Mouse (Mus musculus) right cerebral cortex, postnatal 10 days (tissue): ENCODE results near the gene Supt16.

Source experiments
- DNase-seq, 2 experiments: peaks; one replicate each; pipeline ENCODE4 v3.0.0; 2021; ENCODE audit warnings: low spot score in 2 of 2

Gene Supt16

DNA sequence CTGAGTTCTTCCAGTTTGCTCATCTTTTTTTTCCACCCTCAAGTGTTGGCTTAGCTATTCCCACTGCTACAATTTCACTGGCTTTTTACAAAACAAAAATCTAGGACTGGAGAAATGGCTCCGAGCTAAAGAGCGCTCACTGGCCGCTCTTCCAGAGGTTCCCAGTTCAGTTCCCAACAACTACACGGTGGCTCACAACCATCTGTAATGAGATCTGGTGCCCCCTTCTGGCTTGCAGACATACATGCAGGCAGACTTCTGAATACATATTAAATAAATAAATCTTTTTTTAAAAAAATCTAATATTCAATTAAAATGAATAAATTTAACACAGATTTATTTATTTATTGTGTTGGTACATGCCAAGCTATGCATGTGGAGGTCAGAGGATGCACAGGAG, 50.7 kb downstream of the Supt16 start:
- DNase-seq = no peak

DNA sequence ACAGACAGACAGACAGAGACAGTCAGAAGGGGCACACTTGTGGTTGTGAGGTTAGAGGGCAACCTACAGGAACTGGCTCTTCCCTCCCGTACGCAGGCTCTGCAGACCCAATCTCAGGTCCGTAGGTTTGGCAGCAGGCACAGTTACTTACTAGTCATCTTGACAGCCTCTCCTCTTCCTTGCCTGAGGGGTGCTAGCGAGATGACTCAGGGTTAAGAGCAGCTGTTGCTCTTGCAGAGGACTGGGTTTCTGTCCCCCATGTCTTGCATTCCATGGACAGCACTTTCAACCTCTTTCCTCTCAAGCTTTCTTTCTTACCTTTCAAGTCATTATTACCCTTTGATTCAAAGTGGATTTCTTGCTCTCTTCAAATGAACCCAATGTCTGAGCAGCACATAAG, 53.1 kb downstream of the Supt16 start:
- DNase-seq = no peak

DNA sequence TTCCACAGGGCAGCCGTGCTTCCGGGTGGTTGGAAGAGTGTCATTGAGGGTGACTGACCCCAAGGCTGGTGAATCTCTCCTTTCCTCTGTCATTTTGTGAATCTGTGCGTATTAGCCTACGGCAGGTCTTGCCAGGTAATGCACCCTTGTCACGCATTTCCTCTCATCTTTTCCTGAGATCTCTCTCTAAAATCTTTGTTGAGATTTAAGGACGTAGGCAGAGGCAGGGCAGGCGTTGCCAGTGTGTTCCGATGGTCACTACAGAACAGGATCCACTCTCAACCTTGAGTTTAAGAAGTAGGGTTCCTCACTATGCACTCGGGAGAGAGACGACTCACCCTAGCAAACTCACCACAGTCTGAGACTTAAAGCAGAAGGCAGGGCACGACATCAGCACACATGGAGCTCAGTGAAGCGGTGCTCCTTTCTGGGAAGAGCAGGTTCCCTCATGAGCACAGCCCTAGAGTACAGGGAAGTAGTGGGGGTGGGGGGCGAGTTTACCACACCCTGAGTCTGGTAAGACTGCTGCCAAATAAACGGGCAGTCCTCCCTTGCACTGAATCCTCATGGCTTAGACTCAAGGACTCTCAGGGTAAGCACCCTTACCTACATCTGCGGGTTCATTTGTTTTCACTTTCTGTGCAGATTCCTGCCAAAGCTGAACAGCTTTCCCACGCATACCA, 55.6 kb downstream of the Supt16 start:
- DNase-seq = no peak

- no peak for DNase-seq
These were observed 56.4 kb downstream of the Supt16 start for GRCm38 (mm10) chr14:52140577-52141444.

DNA sequence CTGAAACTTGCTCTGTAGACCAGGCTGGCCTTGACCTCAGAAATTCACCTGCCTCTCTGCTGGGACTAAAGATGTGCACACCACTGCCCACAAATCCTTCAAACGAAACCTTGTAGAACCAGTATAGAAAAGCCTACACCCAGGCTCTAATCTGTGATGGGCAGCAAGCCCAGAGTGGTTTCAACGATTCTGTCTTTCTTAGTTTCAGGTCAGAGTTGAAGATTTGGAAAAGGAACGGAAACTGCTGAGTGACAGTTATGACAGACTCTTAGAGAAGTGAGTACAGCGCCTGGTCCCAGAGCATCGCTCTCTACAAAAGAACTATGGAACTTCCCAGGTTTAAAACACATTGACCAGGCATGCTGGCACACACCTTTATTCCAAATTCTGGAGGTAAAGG, 63.6 kb downstream of the Supt16 start:
- no peak for DNase-seq

- no peak for DNase-seq
These were observed 72.6 kb downstream of the Supt16 start for GRCm38 (mm10) chr14:52124636-52125035.

- peak; percentile 66 to 77 for DNase-seq
These were observed 73.3 kb downstream of the Supt16 start for GRCm38 (mm10) chr14:52123918-52124317.

DNA sequence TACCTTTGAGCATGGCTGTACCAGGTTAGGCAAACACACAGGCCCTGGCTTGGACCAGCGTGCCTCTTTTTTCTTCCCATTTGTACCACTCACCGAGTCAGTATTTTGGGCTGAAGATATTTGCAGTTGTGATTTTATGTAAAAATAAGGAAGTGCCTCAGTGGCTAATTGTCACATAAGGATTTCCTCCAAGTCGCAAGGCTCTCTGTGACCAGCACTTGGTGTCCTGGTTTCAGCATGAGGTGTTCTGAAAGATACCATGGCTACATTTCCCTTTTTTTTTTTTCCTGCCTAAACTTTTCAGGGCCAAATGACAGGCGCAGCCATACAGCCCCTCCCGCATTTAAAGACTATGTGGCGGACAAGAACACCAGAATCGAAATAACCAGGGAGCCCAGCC, 77.0 kb downstream of the Supt16 start:
- DNase-seq = no peak

GRCm38 (mm10) chr14:52118823-52119608, 78.2 kb downstream of the Supt16 start:
- peak; percentile 60 to 64 for DNase-seq

DNA sequence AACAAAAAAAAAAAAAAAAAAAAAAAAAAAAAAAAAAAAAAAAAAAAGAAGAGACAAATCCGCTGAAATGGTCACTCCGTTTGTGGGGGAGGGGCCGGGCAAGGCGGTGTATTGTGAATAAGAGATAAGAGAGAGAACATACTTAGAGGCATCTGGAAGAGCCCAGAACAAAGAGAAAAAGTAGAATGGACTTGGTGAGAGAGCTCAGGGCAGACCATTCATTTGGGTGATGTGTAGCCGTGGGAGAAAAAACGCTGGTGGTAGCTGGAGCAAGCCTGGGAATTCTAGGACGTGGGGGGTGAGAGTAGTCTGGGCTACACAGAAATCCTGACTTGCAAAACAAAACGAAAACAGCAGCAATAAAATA, 78.8 kb downstream of the Supt16 start:
- no peak for DNase-seq

GRCm38 (mm10) chr14:52117241-52117640, 80.0 kb downstream of the Supt16 start:
- DNase-seq = no peak

DNA sequence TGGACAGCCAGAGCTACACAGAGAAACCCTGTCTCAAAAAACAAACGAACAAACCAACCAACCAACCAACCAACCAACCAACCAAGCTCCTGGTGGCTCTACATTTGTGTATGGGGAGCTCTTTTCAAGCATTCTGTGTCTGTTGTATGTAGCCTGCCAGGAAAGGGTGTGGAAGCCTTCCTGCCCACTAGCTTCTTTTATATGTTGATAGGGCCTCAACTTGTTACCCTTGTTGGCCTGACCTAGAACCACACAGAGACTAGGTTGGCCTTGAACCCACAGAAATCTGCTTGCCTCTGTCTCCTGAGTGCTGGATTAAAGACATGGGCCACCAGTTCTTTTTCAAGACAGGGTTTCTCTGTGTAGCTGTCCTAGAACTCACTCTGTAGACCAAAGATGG, 83.1 kb downstream of the Supt16 start:
- DNase-seq = no peak
